Mouse (Mus musculus): ENCODE measurements around the gene Crisp3.
"Not testable (repeated sequence)": the region's sequence is repeated elsewhere in the genome, so short reads cannot be mapped to it uniquely, and the experiment has no call there.

Gene Crisp3

GRCm38 (mm10) chr17:40242135-40242534 is at the start of gene Crisp3:
Crisp3 (minus strand) TSS chr17:40242288.
- no peak for DNase-seq

- no peak for DNase-seq
Measured at GRCm38 (mm10) chr17:40285435-40285834, 43.3 kb upstream of the Crisp3 start.

DNA sequence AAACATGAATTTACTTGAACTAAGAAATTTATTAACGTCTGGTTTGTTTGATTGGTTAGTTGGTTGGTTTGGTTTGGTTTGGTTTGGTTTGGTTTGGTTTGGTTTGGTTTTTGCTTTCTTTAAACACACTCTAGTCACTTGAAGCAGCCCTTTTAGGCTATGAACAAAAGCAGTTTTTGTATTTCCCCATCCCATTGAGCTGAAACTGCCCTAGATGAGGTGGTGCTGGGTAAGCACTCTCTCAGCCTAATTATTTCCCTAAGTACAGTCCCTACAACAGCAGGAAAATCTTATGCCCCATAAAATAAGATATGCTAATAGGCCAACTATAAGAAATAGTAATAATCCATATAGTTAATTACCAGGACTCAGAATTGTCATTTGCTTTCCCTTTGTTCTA is 33.4 kb upstream of the Crisp3 start:
- DNase-seq, result no peak

DNA sequence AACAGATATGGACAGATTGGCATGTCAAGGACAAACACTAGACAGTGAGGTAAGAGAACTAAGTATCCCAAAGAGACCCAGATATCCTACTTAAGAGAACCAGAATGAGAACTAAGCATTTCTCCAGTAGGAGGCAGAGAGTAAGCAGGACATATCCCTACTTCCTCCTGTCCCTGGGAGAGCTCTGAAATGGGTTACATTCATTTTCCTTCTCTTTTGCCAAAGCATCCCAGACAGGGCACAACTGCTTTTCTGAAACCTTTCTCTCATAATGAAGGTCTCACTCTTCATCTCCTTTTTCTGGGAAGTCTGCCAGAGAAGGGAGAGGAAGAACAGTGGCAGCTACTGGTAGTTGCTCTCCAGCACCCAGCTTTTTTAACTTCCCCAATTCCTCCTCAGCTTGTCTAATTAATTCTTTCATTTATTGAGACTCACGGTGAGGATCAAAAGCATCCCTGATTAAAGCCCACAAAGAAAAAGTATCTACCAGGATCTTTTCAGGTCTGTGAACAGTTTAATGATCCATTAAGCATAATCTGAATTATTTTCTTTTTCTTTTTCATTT is 32.9 kb upstream of the Crisp3 start:
- DNase-seq, result no peak

DNA sequence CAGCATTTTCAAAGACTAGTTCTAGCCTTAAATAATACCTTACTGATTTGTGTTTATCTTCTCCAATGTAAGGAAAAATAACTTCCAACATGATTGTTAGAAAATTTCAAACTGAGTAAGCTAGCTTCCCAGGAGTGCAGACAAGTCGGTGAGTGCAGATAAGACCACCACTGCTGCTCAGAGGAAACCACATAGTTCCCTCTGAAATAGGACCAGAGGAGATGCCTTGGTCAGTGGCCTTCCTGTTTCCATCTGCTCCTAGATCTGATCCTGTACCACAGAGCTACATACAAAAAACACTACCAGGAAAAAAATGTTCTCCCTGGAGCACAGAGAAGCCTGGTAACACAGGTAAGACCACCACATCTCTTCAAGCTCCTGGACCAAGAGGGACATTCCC is 10.4 kb upstream of the Crisp3 start:
- DNase-seq, result no peak

DNA sequence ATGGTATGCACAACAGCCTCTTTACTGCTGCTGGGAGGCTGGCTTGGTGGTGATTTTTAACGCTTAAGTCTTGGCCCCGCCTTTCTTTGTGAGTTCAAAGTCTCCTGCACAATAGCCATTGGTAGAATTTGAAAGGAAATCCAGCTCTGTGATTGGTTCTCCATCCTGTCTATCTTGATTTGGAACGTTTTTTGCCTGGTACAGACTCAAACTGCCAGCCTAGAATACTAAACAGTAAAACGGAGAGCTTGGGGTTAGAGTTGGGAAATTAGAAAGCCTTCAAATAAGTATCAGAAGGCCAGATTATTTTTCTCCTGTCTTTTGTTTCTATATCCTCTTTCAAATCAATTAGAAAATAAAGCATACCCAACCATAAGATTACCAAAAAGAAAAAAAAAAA is 33.5 kb downstream of the Crisp3 start, which contains the start of gene Pgk2:
Gene Pgk2, minus strand, starts transcription at position 101 of the 400 bp plus-strand sequence.
- DNase-seq, result no peak

GRCm38 (mm10) chr17:40201803-40202202 is 40.3 kb downstream of the Crisp3 start:
- DNase-seq, result not testable (repeated sequence)

GRCm38 (mm10) chr17:40190192-40190591 is 51.9 kb downstream of the Crisp3 start:
- not testable (repeated sequence) for DNase-seq

Measured in layer of hippocampus, adult 9-11 months (tissue).